Mouse (Mus musculus): ENCODE measurements around the gene Nr1d2. TPM values are rescaled to one million over a fixed set of nuclear protein-coding genes. Genes with fewer than 3 reads are reported as not detected.
A peak's percentile ranks its signal among the peaks of the same experiment; 100 is the strongest.
"Not testable (repeated sequence)": the region's sequence is repeated elsewhere in the genome, so short reads cannot be mapped to it uniquely, and the experiment has no call there.

Gene Nr1d2
- polyA plus RNA-seq, 1 experiment from 2014 or later = 14.3 TPM

DNA sequence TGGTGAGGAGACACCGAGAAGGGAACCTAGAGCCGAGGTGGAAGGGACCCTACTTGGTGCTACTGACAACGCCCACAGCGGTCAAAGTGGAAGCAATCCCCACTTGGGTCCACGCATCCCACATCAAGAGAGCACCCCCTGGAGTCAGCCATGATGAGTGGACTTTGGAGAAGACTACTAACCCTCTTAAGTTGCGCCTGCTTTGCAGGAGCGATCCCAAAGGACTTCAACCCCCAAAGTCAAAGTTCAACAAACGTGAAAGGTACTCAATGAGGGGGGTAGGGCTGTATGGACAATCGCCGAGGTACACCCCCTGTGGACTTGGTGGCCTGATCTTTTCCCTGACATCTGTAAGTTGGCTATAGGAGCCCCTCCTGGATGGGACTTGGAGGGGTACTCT is 9.2 kb downstream of the Nr1d2 start:
- H3K27ac ChIP-seq (ENCODE audit: poor library complexity, severe bottlenecking) = not testable (repeated sequence)

DNA sequence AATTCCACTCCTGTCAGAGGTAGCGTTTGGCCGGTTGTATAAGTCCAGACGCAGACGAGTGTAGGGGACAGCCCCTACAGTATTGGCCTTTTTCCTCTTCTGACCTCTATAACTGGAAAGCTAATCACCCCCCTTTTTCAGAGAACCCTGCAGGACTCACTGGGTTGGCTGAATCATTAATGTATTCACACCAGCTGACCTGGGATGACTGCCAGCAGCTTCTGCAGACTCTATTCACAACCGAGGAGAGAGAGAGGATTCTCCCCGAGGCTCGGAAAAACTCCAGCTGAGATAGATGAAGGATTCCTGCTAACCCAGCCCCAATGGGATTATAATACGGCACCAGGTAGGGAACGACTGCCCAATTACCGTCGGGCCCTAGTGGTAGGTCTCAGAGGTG is 12.7 kb downstream of the Nr1d2 start:
- WGBS = 74% methylated on average over 11 of the region's 11 CpGs
- not testable (repeated sequence) for H3K4me2 ChIP-seq; ATAC-seq (ENCODE audit: insufficient number of reproducible peaks, low FRiP score); H3K4me1 ChIP-seq (replicated peaks); H3K9ac ChIP-seq; H3K9me3 ChIP-seq (replicated peaks); H3K4me3 ChIP-seq; H3K27me3 ChIP-seq (replicated peaks); H3K36me3 ChIP-seq; H3K27ac ChIP-seq (ENCODE audit: poor library complexity, severe bottlenecking)

More for the DNA sequence above, 9.2 kb downstream of the Nr1d2 start:
- H3K27me3 ChIP-seq (replicated peaks); H3K4me2 ChIP-seq; H3K36me3 ChIP-seq; H3K9me3 ChIP-seq (replicated peaks); H3K9ac ChIP-seq; ATAC-seq (ENCODE audit: insufficient number of reproducible peaks, low FRiP score); H3K4me3 ChIP-seq: not testable (repeated sequence)
- H3K4me1 ChIP-seq (replicated peaks) = peaks cover 16% of the 10 kb centered on the region
- 90% methylated on average over 10 of the region's 10 CpGs for WGBS

DNA sequence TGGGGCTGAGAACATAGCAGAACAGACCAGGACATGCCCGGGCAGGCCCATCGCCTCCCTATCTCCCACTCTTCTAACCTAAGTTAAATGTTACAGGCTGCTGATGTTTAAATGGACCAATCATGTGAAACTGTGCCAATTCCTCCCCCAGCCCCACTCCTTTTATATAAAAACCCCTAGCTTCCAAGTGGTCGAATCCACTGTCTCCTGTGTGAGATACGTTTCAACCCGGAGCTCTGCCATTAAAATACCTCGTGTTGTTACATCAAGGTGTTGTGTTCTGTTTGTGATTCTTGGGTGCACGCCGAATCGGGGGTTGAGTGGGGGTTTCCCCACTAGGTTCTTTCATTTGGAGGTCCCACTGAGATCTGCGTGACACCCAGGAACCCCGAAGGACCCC is 13.5 kb downstream of the Nr1d2 start:
- not testable (repeated sequence) for H3K27me3 ChIP-seq (replicated peaks); H3K9me3 ChIP-seq (replicated peaks); H3K36me3 ChIP-seq; H3K9ac ChIP-seq; H3K4me3 ChIP-seq; H3K27ac ChIP-seq (ENCODE audit: poor library complexity, severe bottlenecking); ATAC-seq (ENCODE audit: insufficient number of reproducible peaks, low FRiP score); H3K4me2 ChIP-seq; H3K4me1 ChIP-seq (replicated peaks)
- 90% methylated on average over 11 of the region's 11 CpGs for WGBS

DNA sequence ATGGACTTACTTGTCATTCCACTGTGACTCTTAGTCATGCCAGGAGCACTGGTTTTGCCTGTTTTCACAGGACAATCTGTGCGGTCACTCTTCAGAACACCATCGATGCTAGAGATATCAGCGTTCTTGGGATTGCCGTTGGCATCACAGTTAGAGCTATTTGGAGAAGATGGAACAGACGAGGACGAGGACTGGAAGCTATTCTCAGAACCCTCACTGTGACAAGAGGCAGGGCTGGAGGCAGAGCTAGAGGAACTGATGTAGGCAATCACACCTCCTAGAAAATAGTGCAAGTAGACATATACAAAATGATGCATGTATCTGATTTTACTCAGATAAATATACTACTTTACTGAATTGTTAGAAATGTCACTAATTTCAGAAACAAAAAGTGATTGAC is 16.9 kb downstream of the Nr1d2 start:
- 0 out of 2 replicates have a peak, but pooled peaks cover 2% of the 10 kb centered on the region for H3K4me1 ChIP-seq (replicated peaks)
- H3K27ac ChIP-seq (ENCODE audit: poor library complexity, severe bottlenecking) = no peak overlapping the region
- no peak overlapping the region for H3K9ac ChIP-seq
- H3K9me3 ChIP-seq (replicated peaks) = no peaks in the 10 kb centered on the region
- peaks cover 8% of the 10 kb centered on the region for H3K36me3 ChIP-seq
- H3K4me2 ChIP-seq = no peak overlapping the region
- ATAC-seq (ENCODE audit: insufficient number of reproducible peaks, low FRiP score) = no peak
- H3K27me3 ChIP-seq (replicated peaks) = no peaks in the 10 kb centered on the region
- 73% methylated on average over 6 of the region's 6 CpGs for WGBS
- H3K4me3 ChIP-seq = no peak overlapping the region

DNA sequence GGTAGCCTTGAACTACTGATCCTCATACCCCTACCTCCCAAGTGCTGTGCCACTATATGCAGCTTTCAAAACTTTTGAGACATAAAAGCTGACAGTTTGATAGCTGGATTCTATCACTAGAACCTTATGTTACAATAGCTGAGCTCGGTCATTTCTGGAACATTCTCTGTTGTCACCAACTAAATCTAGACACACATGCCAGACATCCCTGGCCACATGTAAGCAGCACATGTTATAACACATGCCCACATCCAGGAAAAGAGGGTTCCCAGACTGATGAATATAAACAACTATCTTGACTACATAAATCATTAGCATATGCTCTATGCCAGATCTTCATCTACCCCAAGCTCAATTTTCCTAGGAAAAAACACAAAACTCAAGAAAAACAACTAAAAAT is 21.8 kb downstream of the Nr1d2 start:
- no peak overlapping the region for H3K9ac ChIP-seq
- no peak overlapping the region for H3K4me2 ChIP-seq
- no peak overlapping the region for H3K4me3 ChIP-seq
- 72% methylated on average over 1 of the region's 1 CpGs for WGBS
- no peak overlapping the region for H3K27ac ChIP-seq (ENCODE audit: poor library complexity, severe bottlenecking)
- peaks cover 17% of the 10 kb centered on the region for H3K36me3 ChIP-seq
- H3K4me1 ChIP-seq (replicated peaks) = no peaks in the 10 kb centered on the region
- no peaks in the 10 kb centered on the region for H3K27me3 ChIP-seq (replicated peaks)
- no peaks in the 10 kb centered on the region for H3K9me3 ChIP-seq (replicated peaks)
- ATAC-seq (ENCODE audit: insufficient number of reproducible peaks, low FRiP score) = no peak

DNA sequence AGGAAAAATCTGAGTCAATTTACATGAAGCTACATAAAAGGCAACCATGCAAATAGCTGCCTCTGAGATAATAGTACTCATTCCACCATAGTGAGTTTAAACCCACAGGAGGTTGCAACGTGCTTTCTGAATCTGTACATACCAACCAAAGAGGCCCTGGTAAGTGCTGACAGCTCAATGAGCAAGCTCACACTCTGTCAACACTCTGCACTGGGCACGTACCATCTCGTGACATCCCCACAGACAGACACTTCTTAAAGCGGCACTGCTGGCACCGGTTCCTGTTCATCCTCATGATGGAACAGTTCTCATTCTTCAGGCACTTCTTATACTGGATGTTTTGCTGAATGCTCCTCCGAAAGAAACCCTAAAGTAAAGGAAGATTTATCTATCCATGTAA is 22.5 kb downstream of the Nr1d2 start:
- no peak overlapping the region for H3K9ac ChIP-seq
- no peak overlapping the region for H3K27ac ChIP-seq (ENCODE audit: poor library complexity, severe bottlenecking)
- 45% methylated on average over 6 of the region's 6 CpGs for WGBS
- no peak overlapping the region for H3K4me3 ChIP-seq
- H3K4me1 ChIP-seq (replicated peaks) = no peaks in the 10 kb centered on the region
- H3K4me2 ChIP-seq = no peak overlapping the region
- ATAC-seq (ENCODE audit: insufficient number of reproducible peaks, low FRiP score) = 0 out of 2 replicates have a peak, but pooled peaks have one; percentile 36
- H3K27me3 ChIP-seq (replicated peaks) = no peaks in the 10 kb centered on the region
- peaks cover 12% of the 10 kb centered on the region for H3K36me3 ChIP-seq
- no peaks in the 10 kb centered on the region for H3K9me3 ChIP-seq (replicated peaks)

DNA sequence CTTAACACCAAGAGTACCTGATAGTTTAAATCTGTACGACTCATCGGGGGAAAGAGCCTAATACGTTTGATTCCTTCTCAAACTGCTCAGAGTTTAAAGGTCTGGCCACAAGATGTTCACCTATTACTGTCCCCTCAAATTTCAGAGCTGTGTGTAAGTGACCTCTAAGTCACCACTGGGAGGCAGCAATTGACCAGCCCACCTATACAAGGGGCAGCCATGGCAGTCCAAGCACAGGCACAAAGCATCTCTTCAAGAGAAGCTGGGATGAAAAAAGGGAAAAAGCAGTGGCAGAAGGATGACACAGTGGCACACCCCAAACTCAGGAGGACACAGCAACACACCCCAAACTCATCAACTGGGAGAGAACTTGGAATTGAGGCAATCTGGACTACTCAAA is 28.1 kb downstream of the Nr1d2 start:
- no peak overlapping the region for H3K27ac ChIP-seq (ENCODE audit: poor library complexity, severe bottlenecking)
- ATAC-seq (ENCODE audit: insufficient number of reproducible peaks, low FRiP score) = no peak
- H3K4me1 ChIP-seq (replicated peaks) = no peaks in the 10 kb centered on the region
- no peaks in the 10 kb centered on the region for H3K27me3 ChIP-seq (replicated peaks)
- no peak overlapping the region for H3K9ac ChIP-seq
- peaks cover 23% of the 10 kb centered on the region for H3K36me3 ChIP-seq
- H3K4me3 ChIP-seq = no peak overlapping the region
- no peaks in the 10 kb centered on the region for H3K9me3 ChIP-seq (replicated peaks)
- H3K4me2 ChIP-seq = no peak overlapping the region
- 70% methylated on average over 3 of the region's 3 CpGs for WGBS

DNA sequence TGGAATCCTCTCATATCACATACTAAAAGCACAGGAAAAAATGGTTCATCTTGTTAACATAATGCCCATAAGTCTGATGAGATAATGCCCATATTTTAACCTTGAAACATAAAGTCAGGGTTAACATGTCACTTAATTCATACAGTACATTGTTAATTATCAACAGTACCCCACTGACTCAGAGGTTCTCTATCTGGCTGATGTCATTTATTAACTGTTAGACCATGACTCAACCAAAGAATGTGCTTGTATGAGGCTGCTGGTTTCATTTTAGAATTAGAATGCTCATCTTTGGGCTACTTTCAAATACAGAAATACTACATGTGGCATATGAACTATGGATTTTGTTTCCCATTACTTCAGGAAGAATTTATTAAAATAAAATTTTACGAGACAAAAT is 34.6 kb downstream of the Nr1d2 start:
- not testable (repeated sequence) for H3K27ac ChIP-seq (ENCODE audit: poor library complexity, severe bottlenecking); H3K9ac ChIP-seq; H3K27me3 ChIP-seq (replicated peaks); ATAC-seq (ENCODE audit: insufficient number of reproducible peaks, low FRiP score); H3K4me3 ChIP-seq; H3K4me2 ChIP-seq; H3K9me3 ChIP-seq (replicated peaks); H3K4me1 ChIP-seq (replicated peaks)
- peaks cover 20% of the 10 kb centered on the region for H3K36me3 ChIP-seq
- WGBS = 88% methylated on average over 1 of the region's 1 CpGs

DNA sequence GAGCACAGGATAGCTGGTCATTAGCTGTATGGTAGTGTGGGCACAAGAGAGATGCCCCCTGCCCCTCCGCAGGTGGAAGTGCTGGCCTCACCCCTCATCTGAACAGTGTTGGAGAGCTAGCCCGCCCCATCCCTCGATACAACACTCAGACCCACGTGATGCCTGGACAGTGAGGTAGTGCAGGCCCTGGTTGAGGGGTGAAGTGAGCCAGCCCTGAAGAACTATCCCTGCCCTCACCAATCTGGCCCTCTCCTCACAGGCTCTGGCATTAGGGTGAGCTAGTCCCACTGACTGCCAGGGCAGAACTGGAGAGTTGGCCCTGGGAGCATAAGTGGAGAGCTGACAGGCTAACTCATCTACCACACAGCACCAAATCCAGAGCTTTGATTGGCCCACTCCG is 37.5 kb downstream of the Nr1d2 start:
- Histone ChIP-seq H3K4me2 (no peak overlapping the region), H3K9me3 (replicated peaks) (no peaks in the 10 kb centered on the region), H3K9ac (no peak overlapping the region), H3K36me3 (peaks cover 9% of the 10 kb centered on the region; the same call in 1 of the 2 replicates), H3K27me3 (replicated peaks) (no peaks in the 10 kb centered on the region), H3K27ac (ENCODE audit: poor library complexity, severe bottlenecking) (no peak overlapping the region), H3K4me1 (replicated peaks) (no peaks in the 10 kb centered on the region), H3K4me3 (no peak overlapping the region)
- WGBS = 81% methylated on average over 5 of the region's 5 CpGs
- 0 out of 2 replicates have a peak, but pooled peaks have one; percentile 36 for ATAC-seq (ENCODE audit: insufficient number of reproducible peaks, low FRiP score)

DNA sequence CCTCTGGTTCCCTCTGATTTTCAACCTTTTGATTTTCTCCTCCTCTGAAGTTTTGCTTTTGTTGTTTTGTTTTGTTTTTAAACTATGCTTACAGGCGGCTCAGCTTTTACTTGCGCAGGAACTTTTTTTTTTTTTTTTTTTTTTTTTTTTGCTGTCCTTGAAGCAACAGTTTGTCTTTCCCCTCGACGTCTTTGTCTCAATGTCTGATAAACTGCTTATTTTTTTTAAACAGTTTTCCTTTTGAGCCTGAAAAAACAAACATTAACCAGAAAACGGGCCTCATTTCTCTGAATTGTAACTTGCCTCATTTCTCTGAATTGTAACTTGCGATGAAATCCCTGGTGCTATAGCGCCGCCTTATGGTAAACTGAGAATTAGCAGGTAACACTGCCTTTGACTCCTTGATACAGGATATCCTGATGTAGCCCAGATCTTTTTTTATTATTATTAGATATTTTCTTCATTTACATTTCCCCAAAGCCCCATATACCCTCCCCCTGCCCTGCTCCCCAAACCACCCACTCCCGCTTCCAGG is 52.0 kb downstream of the Nr1d2 start:
- no peak for ATAC-seq (ENCODE audit: insufficient number of reproducible peaks, low FRiP score)
- no peak overlapping the region for H3K4me3 ChIP-seq
- 42% methylated on average over 9 of the region's 9 CpGs for WGBS
- H3K27ac ChIP-seq (ENCODE audit: poor library complexity, severe bottlenecking) = no peak overlapping the region
- H3K9me3 ChIP-seq (replicated peaks) = no peaks in the 10 kb centered on the region
- no peaks in the 10 kb centered on the region for H3K27me3 ChIP-seq (replicated peaks)
- H3K9ac ChIP-seq = no peak overlapping the region
- H3K36me3 ChIP-seq = no peaks in the 10 kb centered on the region
- H3K4me1 ChIP-seq (replicated peaks) = no peaks in the 10 kb centered on the region
- no peak overlapping the region for H3K4me2 ChIP-seq

DNA sequence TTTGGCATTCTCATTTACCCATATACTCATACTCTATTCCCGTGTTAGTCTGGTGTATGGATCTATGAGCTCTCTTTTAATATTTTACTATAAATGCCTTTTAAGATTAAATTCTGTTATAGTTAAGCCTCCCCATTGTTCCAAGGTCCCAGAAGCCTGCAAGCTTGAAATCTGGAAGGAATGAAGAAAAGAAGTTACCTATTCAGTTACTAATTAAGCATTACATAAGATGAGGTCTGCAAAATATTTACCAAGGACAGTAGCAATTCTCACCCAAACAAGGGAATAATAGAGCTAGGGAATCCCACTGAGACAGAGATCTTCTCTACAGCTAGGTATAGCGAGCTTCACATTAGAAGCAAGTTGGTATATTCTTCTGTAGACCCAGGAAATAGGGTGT is 61.4 kb downstream of the Nr1d2 start:
- not testable (repeated sequence) for H3K36me3 ChIP-seq; H3K4me1 ChIP-seq (replicated peaks)
- 71% methylated on average over 2 of the region's 2 CpGs for WGBS

DNA sequence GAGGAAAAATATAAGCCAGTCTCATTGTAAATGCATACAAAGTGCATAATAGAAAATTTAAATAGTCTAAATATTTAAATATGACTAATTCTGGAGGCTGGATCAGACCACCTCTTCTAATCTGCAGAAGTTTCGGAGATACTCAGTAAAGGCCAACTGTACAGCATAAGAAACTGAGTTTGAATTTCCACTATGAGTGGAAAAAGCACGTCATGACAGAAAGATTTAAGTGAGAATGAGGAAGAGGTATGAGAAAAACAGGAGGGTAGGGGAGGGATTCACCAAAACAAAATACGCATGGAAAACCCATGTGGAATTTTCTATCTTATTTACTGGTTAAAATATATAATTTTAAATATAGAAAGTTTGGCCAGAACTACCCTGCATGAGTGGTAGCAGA is 71.3 kb downstream of the Nr1d2 start:
- no peak for ATAC-seq (ENCODE audit: insufficient number of reproducible peaks, low FRiP score)
- Histone ChIP-seq H3K36me3 (no peaks in the 10 kb centered on the region), H3K4me2 (no peak overlapping the region), H3K9me3 (replicated peaks) (no peaks in the 10 kb centered on the region), H3K4me3 (no peak overlapping the region), H3K4me1 (replicated peaks) (no peaks in the 10 kb centered on the region), H3K9ac (no peak overlapping the region), H3K27me3 (replicated peaks) (no peaks in the 10 kb centered on the region), H3K27ac (ENCODE audit: poor library complexity, severe bottlenecking) (no peak overlapping the region)
- WGBS = 68% methylated on average over 3 of the region's 3 CpGs

More for the DNA sequence above, 61.4 kb downstream of the Nr1d2 start:
- ATAC-seq (ENCODE audit: insufficient number of reproducible peaks, low FRiP score); H3K27me3 ChIP-seq (replicated peaks); H3K4me2 ChIP-seq; H3K9ac ChIP-seq; H3K4me3 ChIP-seq; H3K27ac ChIP-seq (ENCODE audit: poor library complexity, severe bottlenecking); H3K9me3 ChIP-seq (replicated peaks): not testable (repeated sequence)
